In genomic region chr3:128082463-128082862, GRCm38 (mm10) we compare ENCODE assay signal across 15 mouse cellular contexts.
"Had no signal": no experiment of that assay in that cellular context is flagged by ENCODE, and none has a peak within 500 bp of the region (broad histone marks: within the 10 kb centered on the region; RNA-seq: fewer than 3 reads in every experiment).

No protein-coding gene starts in this region.

- DNase-seq: kidney, postnatal 25 days; lung, adult 2 months; lung, postnatal 10 days; right cerebral cortex, adult 18-20 months; right cerebral cortex, postnatal 25 days; thymus, postnatal 14 days had no signal

- H3K27me3 ChIP-seq: liver, embryonic 15.5 days; megakaryocyte, embryonic 14.5 days; midbrain, embryonic 15.5 days; neural tube, embryonic 13.5 days had no signal

- H3K4me1 ChIP-seq: limb, embryonic 10.5 days; liver, embryonic 15.5 days; megakaryocyte, embryonic 14.5 days; midbrain, embryonic 15.5 days; neural tube, embryonic 13.5 days had no signal

- H3K9ac ChIP-seq: liver, embryonic 15.5 days; midbrain, embryonic 15.5 days; neural tube, embryonic 13.5 days had no signal

- H3K4me3 ChIP-seq: left cerebral cortex, adult 2 months; limb, embryonic 10.5 days; liver, embryonic 15.5 days; megakaryocyte, embryonic 14.5 days; midbrain, embryonic 15.5 days; neural tube, embryonic 13.5 days had no signal

- H3K9me3 ChIP-seq: limb, embryonic 10.5 days; liver, embryonic 15.5 days; midbrain, embryonic 15.5 days; neural tube, embryonic 13.5 days had no signal

- H3K36me3 ChIP-seq: limb, embryonic 10.5 days; liver, embryonic 15.5 days; midbrain, embryonic 15.5 days; neural tube, embryonic 13.5 days had no signal

- H3K27ac ChIP-seq: left cerebral cortex, adult 2 months; limb, embryonic 10.5 days; liver, embryonic 15.5 days; macrophage; midbrain, embryonic 15.5 days; neural tube, embryonic 13.5 days had no signal

- ATAC-seq: midbrain, embryonic 15.5 days had no signal

- H3K4me2 ChIP-seq: liver, embryonic 11.5 days; liver, embryonic 15.5 days; midbrain, embryonic 11.5 days; midbrain, embryonic 15.5 days; neural tube, embryonic 13.5 days had no signal
